Comparison of ENCODE assay signal across 8 mouse cellular contexts in genomic region chr17:15564014-15564927, GRCm38 (mm10). TPM values are rescaled to one million over a fixed set of nuclear protein-coding genes. Genes with fewer than 3 reads are reported as not detected.
DNase-seq lines count a peak whose midpoint lies in the region; ATAC-seq lines count a peak whose summit lies in the region.

TSS of gene Prdm9 (minus strand) at chr17:15564354.

- intact Hi-C loops in gastrocnemius, postnatal 14 days (cut with DNase I; ENCODE audit: low total_unique reads): loop anchor here (5.0 kb wide), 1 partner anchor 37 kb away; the partner anchor contains the start of gene Pdcd2
- intact Hi-C loops in left cerebral cortex, postnatal 10 days (cut with DNase I): no loop called here

- DNase-seq in adrenal gland, adult (ENCODE audit: inconsistent age in 2 of 2, low spot score in 1 of 2): peak; percentile 99 to 100
- DNase-seq in embryo, embryonic 10.5 days (ENCODE audit: low spot score): peak; percentile 99
- peak; percentile 99 for DNase-seq in gastrocnemius, postnatal 14 days
- peak; percentile 99 for DNase-seq in left cerebral cortex, postnatal 10 days (ENCODE audit: extremely low spot score in 1 of 2, low spot score in 2 of 2)
- peak; percentile 100 for DNase-seq in right cerebral cortex, postnatal 25 days
- peak; percentile 98 to 99 for DNase-seq in urinary bladder, postnatal 4 days (ENCODE audit: low spot score in 2 of 2)

- ATAC-seq in inflammation-experienced regulatory T-cells, adult 6 months: peak; percentile 99
- ATAC-seq in megakaryocyte-erythroid progenitor cell, adult 5-6 weeks (replicated peaks; ENCODE audit: low FRiP score, low TSS enrichment, poor library complexity, severe bottlenecking): peak; percentile 100

RNA-seq across cellular contexts. Expression of gene Prdm9, which starts in this region (rescaled TPM):
- total RNA-seq in gastrocnemius, postnatal 14 days (2021): 1 to 10 TPM; 2.5 to 3.2 TPM
- 1 to 10 TPM; 4.5 to 9.0 (median 7.0) TPM for polyA plus RNA-seq in inflammation-experienced regulatory T-cells, adult 6 months (2017; shearing (Covaris generic))
- 1 to 10 TPM; 1.2 to 2.2 TPM for total RNA-seq in left cerebral cortex, postnatal 10 days (2021)
- 3.0 and 9.8 TPM in 2 replicates for total RNA-seq in megakaryocyte-erythroid progenitor cell, adult 5-6 weeks (2014; fragmentation: Nextera tagmentation)
- 0.91 and 1.3 TPM in 2 replicates for total RNA-seq in megakaryocyte-erythroid progenitor cell, adult 5-6 weeks (2017)

Comparison
In these comparisons a context has a peak if more than half of its experiments do, and no peak if none do; other contexts are left out.
1. Peak in every context shown above with its lines: DNase-seq and ATAC-seq.